ENCODE assay signal across 9 mouse cellular contexts in genomic region chr7:80849710-80850109, GRCm38 (mm10). TPM values are rescaled to one million over a fixed set of nuclear protein-coding genes. Genes with fewer than 3 reads are reported as not detected.
A peak's percentile ranks its signal among the peaks of the same experiment; 100 is the strongest.
DNase-seq lines count a peak whose midpoint lies in the region; ATAC-seq lines count a peak whose summit lies in the region.
"Had no signal": no experiment of that assay in that cellular context is flagged by ENCODE, and none has a peak within 500 bp of the region (broad histone marks: within the 10 kb centered on the region; RNA-seq: fewer than 3 reads in every experiment).

No protein-coding gene starts in this region.

- peak; percentile 62 for DNase-seq in adrenal gland, adult 2 months
- DNase-seq in adrenal gland, adult 8-10 months, result no peak
- DNase-seq in urinary bladder, postnatal 14 days (ENCODE audit: low spot score), result peak; percentile 38
- no peak for DNase-seq in urinary bladder, adult 2 months (ENCODE audit: low spot score)
- DNase-seq in forebrain, embryonic 11.5 days (ENCODE audit: low spot score), result no peak
- peak; percentile 85 for DNase-seq in skeletal muscle tissue, adult 2 months (ENCODE audit: low read depth, low spot score)

- no peak overlapping the region for H3K4me2 ChIP-seq in forebrain, embryonic 11.5 days (ENCODE audit: low read depth, low read length, severe bottlenecking)
- H3K4me2 ChIP-seq in lung, embryonic 15.5 days, result no peak overlapping the region
- H3K4me2 ChIP-seq: liver, embryonic 15.5 days had no signal

- peak; percentile 53; the same call in 1 of the 2 replicates for ATAC-seq in forebrain, embryonic 11.5 days (replicated peaks; ENCODE audit: low FRiP score)
- peak; percentile 74 for ATAC-seq in inflammation-experienced regulatory T-cells, adult 6 months
- ATAC-seq in lung, embryonic 15.5 days (ENCODE audit: borderline replicate concordance, extremely low read depth, low FRiP score, low TSS enrichment), result peak; percentile 72

- H3K9me3 ChIP-seq in forebrain, embryonic 11.5 days (ENCODE audit: control insufficient read depth, low read length), result no peaks in the 10 kb centered on the region
- no peaks in the 10 kb centered on the region for H3K9me3 ChIP-seq in lung, embryonic 15.5 days
- H3K9me3 ChIP-seq: liver, embryonic 15.5 days had no signal

- H3K9ac ChIP-seq in forebrain, embryonic 11.5 days (ENCODE audit: low read length), result no peak overlapping the region
- H3K9ac ChIP-seq in lung, embryonic 15.5 days, result no peak overlapping the region
- H3K9ac ChIP-seq: liver, embryonic 15.5 days had no signal

- H3K27ac ChIP-seq in forebrain, embryonic 11.5 days (ENCODE audit: low read depth, low read length), result no peak overlapping the region
- no peak overlapping the region for H3K27ac ChIP-seq in lung, embryonic 15.5 days
- H3K27ac ChIP-seq: liver, embryonic 15.5 days had no signal

- no peaks in the 10 kb centered on the region for H3K27me3 ChIP-seq in forebrain, embryonic 11.5 days (ENCODE audit: control insufficient read depth, insufficient read depth, low read length)
- no peaks in the 10 kb centered on the region for H3K27me3 ChIP-seq in lung, embryonic 15.5 days
- H3K27me3 ChIP-seq: liver, embryonic 15.5 days had no signal

- no peaks in the 10 kb centered on the region for H3K36me3 ChIP-seq in forebrain, embryonic 11.5 days (ENCODE audit: control insufficient read depth, insufficient read depth, low read length)
- H3K36me3 ChIP-seq in lung, embryonic 15.5 days, result no peaks in the 10 kb centered on the region
- H3K36me3 ChIP-seq: liver, embryonic 15.5 days had no signal

- H3K4me1 ChIP-seq in forebrain, embryonic 11.5 days (replicated peaks; ENCODE audit: control insufficient read depth, insufficient read depth, low read length), result no peaks in the 10 kb centered on the region
- no peaks in the 10 kb centered on the region for H3K4me1 ChIP-seq in lung, embryonic 15.5 days
- H3K4me1 ChIP-seq: liver, embryonic 15.5 days had no signal

- 31% methylated on average over 4 of the region's 4 CpGs for WGBS in forebrain, embryonic 11.5 days
- WGBS in lung, embryonic 15.5 days, result 25% methylated on average over 4 of the region's 4 CpGs

- no peak overlapping the region for H3K4me3 ChIP-seq in forebrain, embryonic 11.5 days (ENCODE audit: low read depth, low read length)
- no peak overlapping the region for H3K4me3 ChIP-seq in lung, embryonic 15.5 days
- H3K4me3 ChIP-seq: liver, embryonic 15.5 days had no signal

RNA-seq across cellular contexts. Expression of gene Zscan2, which starts 11.0 kb away (rescaled TPM):
- 1 to 10 TPM; 4.6 to 6.6 TPM for total RNA-seq in adrenal gland, adult 2 months (2021)
- 4.0 and 4.4 TPM in 2 replicates for polyA plus RNA-seq in adrenal gland, adult 2 months (2012; rRNA removed)
- 10 to 100 TPM in 2 of 4 experiments, 1 to 10 TPM in 2; 6.3 to 10.4 (median 9.7) TPM for total RNA-seq in adrenal gland, adult 8-10 months (2022)
- 6.7 and 7.5 TPM in 2 replicates for polyA plus RNA-seq in urinary bladder, adult 2 months (2012; rRNA removed)
- polyA plus RNA-seq in forebrain, embryonic 11.5 days (2014; fragmentation: Nextera tagmentation; extraction: Ambion mirVana), result 3.3 and 3.8 TPM in 2 replicates
- polyA plus RNA-seq in inflammation-experienced regulatory T-cells, adult 6 months (2017; shearing (Covaris generic)), result 1 to 10 TPM; 2.4 to 3.1 (median 2.6) TPM
- polyA plus RNA-seq in lung, embryonic 15.5 days (2015; fragmentation: Nextera tagmentation; extraction: Ambion mirVana), result 2.7 and 2.9 TPM in 2 replicates

RNA-seq across cellular contexts. Expression of gene Iqgap1, which starts 23.9 kb away (rescaled TPM):
- total RNA-seq in adrenal gland, adult 2 months (2021), result 10 to 100 TPM; 84.8 to 88.4 TPM
- 15.7 and 19.1 TPM in 2 replicates for polyA plus RNA-seq in adrenal gland, adult 2 months (2012; rRNA removed)
- 100 to 1,000 TPM in 2 of 4 experiments, 10 to 100 TPM in 2; 82.6 to 138 (median 109) TPM for total RNA-seq in adrenal gland, adult 8-10 months (2022)
- polyA plus RNA-seq in urinary bladder, adult 2 months (2012; rRNA removed), result 51.7 and 64.7 TPM in 2 replicates
- 28.0 and 29.1 TPM in 2 replicates for polyA plus RNA-seq in forebrain, embryonic 11.5 days (2014; fragmentation: Nextera tagmentation; extraction: Ambion mirVana)
- polyA plus RNA-seq in inflammation-experienced regulatory T-cells, adult 6 months (2017; shearing (Covaris generic)), result 100 to 1,000 TPM; 197 to 297 (median 271) TPM
- polyA plus RNA-seq in lung, embryonic 15.5 days (2015; fragmentation: Nextera tagmentation; extraction: Ambion mirVana), result 107 and 115 TPM in 2 replicates

RNA-seq across cellular contexts. Expression of gene Wdr73, which starts 51.4 kb away (rescaled TPM):
- total RNA-seq in adrenal gland, adult 2 months (2021), result 10 to 100 TPM in 1 of 2 experiments, 1 to 10 TPM in 1; 9.5 to 24.4 TPM
- 9.5 and 15.8 TPM in 2 replicates for polyA plus RNA-seq in adrenal gland, adult 2 months (2012; rRNA removed)
- 10 to 100 TPM; 18.4 to 26.8 (median 24.0) TPM for total RNA-seq in adrenal gland, adult 8-10 months (2022)
- 16.7 and 19.2 TPM in 2 replicates for polyA plus RNA-seq in urinary bladder, adult 2 months (2012; rRNA removed)
- 40.5 and 41.6 TPM in 2 replicates for polyA plus RNA-seq in forebrain, embryonic 11.5 days (2014; fragmentation: Nextera tagmentation; extraction: Ambion mirVana)
- 10 to 100 TPM; 18.5 to 29.9 (median 29.1) TPM for polyA plus RNA-seq in inflammation-experienced regulatory T-cells, adult 6 months (2017; shearing (Covaris generic))
- polyA plus RNA-seq in lung, embryonic 15.5 days (2015; fragmentation: Nextera tagmentation; extraction: Ambion mirVana), result 36.9 and 37.1 TPM in 2 replicates

RNA-seq across cellular contexts. Expression of gene Nmb, which starts 55.2 kb away (rescaled TPM):
- total RNA-seq in adrenal gland, adult 2 months (2021), result 1 to 10 TPM; 1.4 to 3.7 TPM
- 4.8 and 6.5 TPM in 2 replicates for polyA plus RNA-seq in adrenal gland, adult 2 months (2012; rRNA removed)
- 1 to 10 TPM; 2.7 to 6.5 (median 3.4) TPM for total RNA-seq in adrenal gland, adult 8-10 months (2022)
- polyA plus RNA-seq in urinary bladder, adult 2 months (2012; rRNA removed), result 4.2 and 5.5 TPM in 2 replicates
- 7.3 and 8.6 TPM in 2 replicates for polyA plus RNA-seq in forebrain, embryonic 11.5 days (2014; fragmentation: Nextera tagmentation; extraction: Ambion mirVana)
- polyA plus RNA-seq in inflammation-experienced regulatory T-cells, adult 6 months (2017; shearing (Covaris generic)), result 10 to 100 TPM; 70.6 to 79.3 (median 79.1) TPM
- polyA plus RNA-seq in lung, embryonic 15.5 days (2015; fragmentation: Nextera tagmentation; extraction: Ambion mirVana), result 7.3 and 8.9 TPM in 2 replicates

Comparison
In these comparisons a context has a peak if more than half of its experiments do, and no peak if none do; other contexts are left out.
1. DNase-seq: peak in adrenal gland, adult 2 months (single experiment), urinary bladder, postnatal 14 days (single experiment) and skeletal muscle tissue, adult 2 months (single experiment); none in adrenal gland, adult 8-10 months (single experiment), urinary bladder, adult 2 months (single experiment) and forebrain, embryonic 11.5 days (single experiment).
2. Peak in every context shown above with its lines, with median percentiles within 50 percentile points of each other: ATAC-seq.